Mouse (Mus musculus) C2C12 (cell line): ENCODE measurements around the gene Ffar2. TPM values are rescaled to one million over a fixed set of nuclear protein-coding genes. Genes with fewer than 3 reads are reported as not detected.

ENCODE experiments used
- H3K27me3 ChIP-seq: one replicate; pipeline ENCODE4 v1.6.1; 2011; ENCODE audit not compliant: control insufficient read depth, insufficient read depth, insufficient read length
- H3K36me3 ChIP-seq: one replicate; pipeline ENCODE4 v1.6.1; 2011; ENCODE audit not compliant: control insufficient read depth, insufficient read depth
- H3K4me3 ChIP-seq: one replicate; pipeline ENCODE4 v1.5.1; 2011; ENCODE audit warnings: mild to moderate bottlenecking, control low read depth; ENCODE audit not compliant: poor library complexity, insufficient read depth, severe bottlenecking
- H3K79me2 ChIP-seq: one replicate; pipeline ENCODE4 v1.6.1; 2011; ENCODE audit not compliant: control insufficient read depth, insufficient read depth
- H3K79me3 ChIP-seq: one replicate; pipeline ENCODE4 v1.6.1; 2011; ENCODE audit warnings: low read depth, control low read depth
- H3ac ChIP-seq: one replicate; pipeline ENCODE3; 2011; ENCODE audit warnings: low read depth; ENCODE audit not compliant: control insufficient read depth, insufficient read length
- CEBPB ChIP-seq: IDR thresholded peaks from one replicate; pipeline ENCODE4 v1.6.1; 2011; ENCODE audit warnings: low read depth, mild to moderate bottlenecking, control low read depth, moderate library complexity
- CTCF ChIP-seq: IDR thresholded peaks from one replicate; pipeline ENCODE4 v1.5.1; 2011; ENCODE audit not compliant: control insufficient read depth, insufficient read depth, insufficient read length
- FOSL1 ChIP-seq: IDR thresholded peaks from one replicate; pipeline ENCODE4 v1.8.0; 2011; ENCODE audit warnings: mild to moderate bottlenecking, low read length; ENCODE audit not compliant: poor library complexity, insufficient read depth, severe bottlenecking
- MAX ChIP-seq: IDR thresholded peaks from one replicate; pipeline ENCODE4 v1.6.1; 2011; ENCODE audit warnings: mild to moderate bottlenecking, control low read depth
- MYOD1 ChIP-seq: IDR thresholded peaks from one replicate; pipeline ENCODE4 v1.6.1; 2011; ENCODE audit warnings: low read depth; ENCODE audit not compliant: control insufficient read depth, insufficient read length
- MYOG ChIP-seq: IDR thresholded peaks from one replicate; pipeline ENCODE4 v1.6.1; 2011; ENCODE audit not compliant: control insufficient read depth, insufficient read length; ENCODE audit errors: extremely low read depth
- USF1 ChIP-seq: IDR thresholded peaks from one replicate; pipeline ENCODE4 v1.6.1; 2011; ENCODE audit warnings: low read depth, mild to moderate bottlenecking, control low read depth, moderate library complexity
- polyA plus RNA-seq: library from polyadenylated mRNA; unstranded; fragments of >200 nt; fragmentation: generic; extraction: Trizol; gene quantifications from one replicate; pipeline ENCODE4 v1.2.1, GENCODE M21; 2012; ENCODE audit warnings: missing spikeins

Gene Ffar2
- polyA plus RNA-seq, 1 experiment, result not detected

DNA sequence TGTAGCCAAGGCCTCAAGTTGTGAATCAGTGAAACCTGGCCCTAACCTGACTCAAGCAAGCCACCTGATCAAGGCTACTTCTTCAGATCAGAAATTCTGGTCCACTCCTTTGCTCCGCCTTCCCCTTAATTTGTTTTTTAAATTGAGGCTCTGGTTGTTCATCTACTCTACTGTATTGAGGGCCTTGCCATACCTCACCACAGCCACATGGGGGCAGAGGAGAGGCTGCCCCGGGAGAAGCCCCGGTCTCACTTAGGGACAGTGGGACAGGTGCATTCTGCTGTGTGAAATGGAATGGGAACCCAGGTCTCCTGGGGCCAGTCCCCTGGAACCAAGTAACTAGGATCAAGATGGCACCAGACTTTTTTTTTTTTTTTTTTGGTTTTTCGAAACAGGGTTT is 41.8 kb downstream of the Ffar2 start:
- no peak overlapping the region for H3ac ChIP-seq
- no peak overlapping the region for H3K4me3 ChIP-seq
- TF ChIP-seq USF1, result no peak
- H3K27me3 ChIP-seq, result peaks cover 13% of the 10 kb centered on the region
- no peaks in the 10 kb centered on the region for H3K79me2 ChIP-seq
- H3K79me3 ChIP-seq, result no peaks in the 10 kb centered on the region
- no peaks in the 10 kb centered on the region for H3K36me3 ChIP-seq

GRCm38 (mm10) chr7:30777911-30778310 is 45.7 kb downstream of the Ffar2 start:
- no peaks in the 10 kb centered on the region for H3K27me3 ChIP-seq
- H3ac ChIP-seq, result no peak overlapping the region
- TF ChIP-seq CEBPB (no peak), USF1 (no peak), FOSL1 (no peak), MAX (no peak), MYOD1 (no peak), MYOG (no peak), CTCF (no peak)
- no peaks in the 10 kb centered on the region for H3K79me2 ChIP-seq
- no peak overlapping the region for H3K4me3 ChIP-seq
- no peaks in the 10 kb centered on the region for H3K36me3 ChIP-seq
- no peaks in the 10 kb centered on the region for H3K79me3 ChIP-seq

DNA sequence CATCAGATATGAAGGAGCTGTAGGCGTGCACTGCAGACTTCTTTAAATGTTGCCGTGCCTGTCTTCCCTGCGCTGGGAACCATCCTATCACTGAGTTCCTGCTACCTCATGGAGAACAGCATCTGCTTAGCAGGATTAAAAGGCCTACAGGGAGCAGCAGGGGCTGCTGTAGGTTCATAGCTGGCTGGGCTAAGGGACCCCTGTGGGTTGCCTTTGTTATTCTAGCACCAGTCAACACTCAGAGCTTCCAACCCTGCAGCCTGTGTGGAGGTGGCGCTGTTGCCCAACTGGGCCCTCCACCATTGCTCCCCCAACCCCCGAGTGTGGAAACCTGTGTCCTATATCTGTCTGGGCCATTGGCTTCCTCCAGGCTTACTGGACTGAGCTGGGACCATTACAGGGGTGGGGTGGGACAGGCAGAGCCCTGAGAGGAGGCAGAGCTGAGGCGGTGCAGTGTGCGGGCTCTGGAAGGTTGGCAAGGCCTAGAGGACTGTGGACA is 46.4 kb downstream of the Ffar2 start:
- no peaks in the 10 kb centered on the region for H3K79me2 ChIP-seq
- no peak overlapping the region for H3K4me3 ChIP-seq
- H3K27me3 ChIP-seq, result no peaks in the 10 kb centered on the region
- no peak overlapping the region for H3ac ChIP-seq
- no peaks in the 10 kb centered on the region for H3K79me3 ChIP-seq
- no peaks in the 10 kb centered on the region for H3K36me3 ChIP-seq
- TF ChIP-seq USF1 (no peak), FOSL1 (no peak), MYOD1 (no peak), CEBPB (no peak), MYOG (no peak), CTCF (no peak), MAX (no peak)

GRCm38 (mm10) chr7:30776104-30776503 is 47.5 kb downstream of the Ffar2 start:
- Histone ChIP-seq H3K79me2 (no peaks in the 10 kb centered on the region), H3K36me3 (no peaks in the 10 kb centered on the region), H3K27me3 (no peaks in the 10 kb centered on the region), H3K79me3 (no peaks in the 10 kb centered on the region), H3ac (no peak overlapping the region), H3K4me3 (no peak overlapping the region)
- TF ChIP-seq USF1 (no peak), FOSL1 (no peak), CTCF (no peak), MYOG (no peak), MAX (no peak), MYOD1 (no peak), CEBPB (no peak)

DNA sequence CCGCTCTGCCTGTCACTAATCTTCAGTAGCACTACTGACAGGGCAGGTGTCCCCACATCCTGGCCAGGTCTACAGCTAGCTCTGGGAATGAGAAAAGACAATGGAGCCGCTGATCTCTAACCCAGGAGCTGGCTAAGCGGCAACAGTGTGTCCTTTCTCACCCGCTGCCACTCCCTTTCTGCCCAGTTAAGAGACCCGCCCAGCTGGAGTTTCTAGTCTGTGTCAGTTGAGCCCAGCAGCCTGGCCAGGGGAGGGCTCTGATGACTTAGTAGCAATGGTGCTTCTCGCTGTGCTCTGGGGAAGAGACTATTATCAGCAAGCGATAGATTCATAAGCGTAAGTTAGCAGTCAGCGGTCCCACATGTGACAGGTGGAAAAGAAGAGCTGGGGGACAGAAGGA is 54.3 kb downstream of the Ffar2 start:
- H3K79me2 ChIP-seq, result no peaks in the 10 kb centered on the region
- no peaks in the 10 kb centered on the region for H3K79me3 ChIP-seq
- H3K36me3 ChIP-seq, result no peaks in the 10 kb centered on the region
- TF ChIP-seq CEBPB (no peak), MYOD1 (no peak), MYOG (no peak), CTCF (no peak), MAX (no peak), FOSL1 (no peak), USF1 (no peak)
- H3ac ChIP-seq, result no peak overlapping the region
- peaks cover 15% of the 10 kb centered on the region for H3K27me3 ChIP-seq
- no peak overlapping the region for H3K4me3 ChIP-seq

Other genes with a start within 250 kb of the Ffar2 start
- gene Kmt2b, start 235.0 kb downstream of the Ffar2 start, polyA plus RNA-seq, result 14.4 TPM
- gene Zbtb32, start 224.9 kb downstream of the Ffar2 start, polyA plus RNA-seq, result 0.05 TPM
- gene Upk1a, start 210.9 kb downstream of the Ffar2 start, polyA plus RNA-seq, result 0.53 TPM
- gene Cox6b1, start 197.6 kb downstream of the Ffar2 start, polyA plus RNA-seq, result 795 TPM
- not detected for gene Etv2, start 187.9 kb downstream of the Ffar2 start, polyA plus RNA-seq
- gene Rbm42, start 173.5 kb downstream of the Ffar2 start, polyA plus RNA-seq, result 110 TPM
- gene Haus5, start 158.8 kb downstream of the Ffar2 start, polyA plus RNA-seq, result 25.9 TPM
- not detected for gene Pmis2, start 152.2 kb downstream of the Ffar2 start, polyA plus RNA-seq
- not detected for gene 2200002J24Rik, start 124.8 kb downstream of the Ffar2 start, polyA plus RNA-seq
- gene Atp4a, start 111.6 kb downstream of the Ffar2 start, polyA plus RNA-seq, result not detected
- 168 TPM for gene Tmem147, start 94.2 kb downstream of the Ffar2 start, polyA plus RNA-seq
- not detected for gene Gapdhs, start 80.1 kb downstream of the Ffar2 start, polyA plus RNA-seq
- 3.6 TPM for gene Sbsn, start 72.3 kb downstream of the Ffar2 start, polyA plus RNA-seq
- not detected for gene Dmkn, start 60.0 kb downstream of the Ffar2 start, polyA plus RNA-seq
- not detected for gene Krtdap, start 35.9 kb downstream of the Ffar2 start, polyA plus RNA-seq
- not detected for gene Ffar3, start 32.4 kb upstream of the Ffar2 start, polyA plus RNA-seq
- gene Ffar1, start 37.8 kb upstream of the Ffar2 start, polyA plus RNA-seq, result not detected
- gene Cd22, start 56.6 kb upstream of the Ffar2 start, polyA plus RNA-seq, result 0.01 TPM
- 0.05 TPM for gene Mag, start 91.1 kb upstream of the Ffar2 start, polyA plus RNA-seq
- gene Hamp2, start 100.9 kb upstream of the Ffar2 start, polyA plus RNA-seq, result not detected
- not detected for gene Hamp, start 120.3 kb upstream of the Ffar2 start, polyA plus RNA-seq
- 86.1 TPM for gene Usf2, start 133.0 kb upstream of the Ffar2 start, polyA plus RNA-seq
- gene Lsr, start 149.7 kb upstream of the Ffar2 start, polyA plus RNA-seq, result 0.04 TPM
- gene Fam187b, start 150.0 kb upstream of the Ffar2 start, polyA plus RNA-seq, result not detected
- 103 TPM for gene Fxyd5, start 218.7 kb upstream of the Ffar2 start, polyA plus RNA-seq
- not detected for gene Fxyd7, start 227.7 kb upstream of the Ffar2 start, polyA plus RNA-seq
- 0.55 TPM for gene Fxyd1, start 233.4 kb upstream of the Ffar2 start, polyA plus RNA-seq
- gene Lgi4, start 235.6 kb upstream of the Ffar2 start, polyA plus RNA-seq, result 0.02 TPM